Mouse (Mus musculus): Measurements from ENCODE around the gene Astn1.

GRCm38 (mm10) chr1:158483733-158484132 lies 121.7 kb downstream of the Astn1 start:
- TF ChIP-seq EP300 (IDR thresholded peaks at IDR 0.05; ENCODE audit: low read depth) (no peak), CTCF (IDR thresholded peaks at IDR 0.05; ENCODE audit: low read depth) (no peak)
